Mouse (Mus musculus): ENCODE measurements around the gene Chac1. TPM values are rescaled to one million over a fixed set of nuclear protein-coding genes. Genes with fewer than 3 reads are reported as not detected.

Gene Chac1
- polyA plus RNA-seq, 1 experiment from 2014 or later: 0.81 TPM

- 84% methylated on average over 2 of the region's 2 CpGs for WGBS
- no peaks in the 10 kb centered on the region for H3K27me3 ChIP-seq (ENCODE audit: insufficient read depth, poor library complexity, severe bottlenecking)
- 0 out of 2 replicates have a peak, but pooled peaks cover 2% of the 10 kb centered on the region for H3K4me1 ChIP-seq (replicated peaks)
- peaks cover 8% of the 10 kb centered on the region; the same call in 1 of the 2 replicates for H3K36me3 ChIP-seq
- no peak for DNase-seq (ENCODE audit: low spot score)
- no peak overlapping the region for H3K4me3 ChIP-seq
- H3K9me3 ChIP-seq: peaks cover 23% of the 10 kb centered on the region
- no peak overlapping the region for H3K27ac ChIP-seq
These were observed 8.8 kb downstream of the Chac1 start for GRCm38 (mm10) chr2:119359721-119360291.

- no peak overlapping the region for H3K27ac ChIP-seq
- no peaks in the 10 kb centered on the region for H3K4me1 ChIP-seq (replicated peaks)
- WGBS: 92% methylated on average over 3 of the region's 3 CpGs
- DNase-seq (ENCODE audit: low spot score): no peak
- H3K27me3 ChIP-seq (ENCODE audit: insufficient read depth, poor library complexity, severe bottlenecking): no peaks in the 10 kb centered on the region
- no peak overlapping the region for H3K4me3 ChIP-seq
- peaks cover 17% of the 10 kb centered on the region for H3K9me3 ChIP-seq
- H3K36me3 ChIP-seq: peaks cover 32% of the 10 kb centered on the region
These were observed 13.9 kb downstream of the Chac1 start for GRCm38 (mm10) chr2:119364969-119365368.

GRCm38 (mm10) chr2:119367346-119367745 lies 16.3 kb downstream of the Chac1 start:
- no peaks in the 10 kb centered on the region for H3K9me3 ChIP-seq
- no peak overlapping the region for H3K27ac ChIP-seq
- DNase-seq (ENCODE audit: low spot score): no peak
- H3K4me3 ChIP-seq: no peak overlapping the region
- no peaks in the 10 kb centered on the region for H3K4me1 ChIP-seq (replicated peaks)
- H3K36me3 ChIP-seq: peaks cover 49% of the 10 kb centered on the region
- H3K27me3 ChIP-seq (ENCODE audit: insufficient read depth, poor library complexity, severe bottlenecking): no peaks in the 10 kb centered on the region
- WGBS: 81% methylated on average over 3 of the region's 3 CpGs

GRCm38 (mm10) chr2:119370116-119370515 lies 19.1 kb downstream of the Chac1 start:
- Histone ChIP-seq H3K27me3 (ENCODE audit: insufficient read depth, poor library complexity, severe bottlenecking) (no peaks in the 10 kb centered on the region), H3K4me3 (no peak overlapping the region), H3K36me3 (peaks cover 76% of the 10 kb centered on the region), H3K9me3 (no peaks in the 10 kb centered on the region), H3K27ac (no peak overlapping the region), H3K4me1 (replicated peaks) (no peaks in the 10 kb centered on the region)
- WGBS: 94% methylated on average over 10 of the region's 10 CpGs
- DNase-seq (ENCODE audit: low spot score): no peak

GRCm38 (mm10) chr2:119377286-119377685 lies 26.3 kb downstream of the Chac1 start:
- H3K4me3 ChIP-seq: no peak overlapping the region
- H3K4me1 ChIP-seq (replicated peaks): no peaks in the 10 kb centered on the region
- no peak overlapping the region for H3K27ac ChIP-seq
- peaks cover 100% of the 10 kb centered on the region for H3K36me3 ChIP-seq
- H3K27me3 ChIP-seq (ENCODE audit: insufficient read depth, poor library complexity, severe bottlenecking): no peaks in the 10 kb centered on the region
- no peak for DNase-seq (ENCODE audit: low spot score)
- no peaks in the 10 kb centered on the region for H3K9me3 ChIP-seq
- WGBS: 86% methylated on average over 9 of the region's 9 CpGs

GRCm38 (mm10) chr2:119377826-119378225 lies 26.8 kb downstream of the Chac1 start:
- 95% methylated on average over 3 of the region's 3 CpGs for WGBS
- no peak overlapping the region for H3K27ac ChIP-seq
- no peaks in the 10 kb centered on the region for H3K9me3 ChIP-seq
- no peak overlapping the region for H3K4me3 ChIP-seq
- peaks cover 100% of the 10 kb centered on the region for H3K36me3 ChIP-seq
- DNase-seq (ENCODE audit: low spot score): no peak
- no peaks in the 10 kb centered on the region for H3K4me1 ChIP-seq (replicated peaks)
- no peaks in the 10 kb centered on the region for H3K27me3 ChIP-seq (ENCODE audit: insufficient read depth, poor library complexity, severe bottlenecking)

GRCm38 (mm10) chr2:119379455-119379854 lies 28.4 kb downstream of the Chac1 start:
- DNase-seq (ENCODE audit: low spot score): no peak
- H3K36me3 ChIP-seq: peaks cover 94% of the 10 kb centered on the region

GRCm38 (mm10) chr2:119388266-119388665 lies 37.2 kb downstream of the Chac1 start:
- no peaks in the 10 kb centered on the region for H3K9me3 ChIP-seq
- H3K27ac ChIP-seq: no peak overlapping the region
- H3K27me3 ChIP-seq (ENCODE audit: insufficient read depth, poor library complexity, severe bottlenecking): no peaks in the 10 kb centered on the region
- WGBS: 97% methylated on average over 1 of the region's 1 CpGs
- H3K36me3 ChIP-seq: peaks cover 72% of the 10 kb centered on the region
- no peak for DNase-seq (ENCODE audit: low spot score)
- H3K4me3 ChIP-seq: no peak overlapping the region
- no peaks in the 10 kb centered on the region for H3K4me1 ChIP-seq (replicated peaks)

More at GRCm38 (mm10) chr2:119379455-119379854, 28.4 kb downstream of the Chac1 start:
- no peaks in the 10 kb centered on the region for H3K4me1 ChIP-seq (replicated peaks)
- H3K27me3 ChIP-seq (ENCODE audit: insufficient read depth, poor library complexity, severe bottlenecking): no peaks in the 10 kb centered on the region
- H3K27ac ChIP-seq: no peak overlapping the region
- no peak overlapping the region for H3K4me3 ChIP-seq
- no peaks in the 10 kb centered on the region for H3K9me3 ChIP-seq
- WGBS: 88% methylated on average over 3 of the region's 3 CpGs

GRCm38 (mm10) chr2:119389992-119390391 lies 39.0 kb downstream of the Chac1 start:
- Histone ChIP-seq H3K4me1 (replicated peaks) (no peaks in the 10 kb centered on the region), H3K27me3 (ENCODE audit: insufficient read depth, poor library complexity, severe bottlenecking) (no peaks in the 10 kb centered on the region), H3K36me3 (peaks cover 76% of the 10 kb centered on the region), H3K9me3 (no peaks in the 10 kb centered on the region), H3K27ac (no peak overlapping the region), H3K4me3 (no peak overlapping the region)
- no peak for DNase-seq (ENCODE audit: low spot score)
- WGBS: 93% methylated on average over 4 of the region's 4 CpGs

GRCm38 (mm10) chr2:119398252-119398651 lies 47.2 kb downstream of the Chac1 start:
- DNase-seq (ENCODE audit: low spot score): no peak
- Histone ChIP-seq H3K4me3 (no peak overlapping the region), H3K36me3 (peaks cover 75% of the 10 kb centered on the region), H3K27ac (no peak overlapping the region), H3K9me3 (no peaks in the 10 kb centered on the region), H3K27me3 (ENCODE audit: insufficient read depth, poor library complexity, severe bottlenecking) (no peaks in the 10 kb centered on the region), H3K4me1 (replicated peaks) (no peaks in the 10 kb centered on the region)
- 94% methylated on average over 5 of the region's 5 CpGs for WGBS

GRCm38 (mm10) chr2:119398665-119399064 lies 47.6 kb downstream of the Chac1 start:
- Histone ChIP-seq H3K4me3 (no peak overlapping the region), H3K27ac (no peak overlapping the region), H3K36me3 (peaks cover 72% of the 10 kb centered on the region), H3K27me3 (ENCODE audit: insufficient read depth, poor library complexity, severe bottlenecking) (no peaks in the 10 kb centered on the region), H3K9me3 (no peaks in the 10 kb centered on the region), H3K4me1 (replicated peaks) (no peaks in the 10 kb centered on the region)
- DNase-seq (ENCODE audit: low spot score): no peak
- 93% methylated on average over 1 of the region's 1 CpGs for WGBS

GRCm38 (mm10) chr2:119399313-119399712 lies 48.3 kb downstream of the Chac1 start:
- Histone ChIP-seq H3K4me1 (replicated peaks) (no peaks in the 10 kb centered on the region), H3K9me3 (no peaks in the 10 kb centered on the region), H3K27me3 (ENCODE audit: insufficient read depth, poor library complexity, severe bottlenecking) (no peaks in the 10 kb centered on the region), H3K27ac (no peak overlapping the region), H3K36me3 (peaks cover 72% of the 10 kb centered on the region), H3K4me3 (no peak overlapping the region)
- DNase-seq (ENCODE audit: low spot score): no peak

Measured in hindbrain, embryonic 10.5 days (tissue).